Mouse (Mus musculus) left cerebral cortex, adult 2 months (tissue): ENCODE measurements around the gene Snrpd3. TPM values are rescaled to one million over a fixed set of nuclear protein-coding genes. Genes with fewer than 3 reads are reported as not detected.
A peak's percentile ranks its signal among the peaks of the same experiment; 100 is the strongest.
"Not testable (repeated sequence)": the region's sequence is repeated elsewhere in the genome, so short reads cannot be mapped to it uniquely, and the experiment has no call there.

Source experiments
- DNase-seq, 2 experiments: peaks; one replicate each; pipeline ENCODE4 v3.0.0; 2021 to 2022; ENCODE audit warnings: low spot score in 2 of 2, mixed read lengths in 1 of 2; ENCODE audit errors: extremely low spot score in 1 of 2
- H3K27ac ChIP-seq: fragments of 200-600 bp; 2 replicates; pipeline ENCODE4 v1.8.1; 2022
- H3K4me3 ChIP-seq: fragments of 200-600 bp; 2 replicates; pipeline ENCODE4 v1.8.1; 2022
- CTCF ChIP-seq: fragments of 200-600 bp; IDR thresholded peaks from 2 replicates; pipeline ENCODE4 v1.8.1; 2022; ENCODE audit warnings: antibody characterized with exemption, mild to moderate bottlenecking, moderate library complexity
- intact Hi-C: fragments of 180-260 bp; cut with DNase I; formaldehyde crosslinking; loops from one replicate; pipeline ENCODE4 v1.15.1; 2025
- total RNA-seq, 2 experiments: library from RNA; stranded (reverse); gene quantifications; 2 replicates each; pipeline ENCODE4 v1.2.3; 2021

Gene Snrpd3
- total RNA-seq, 2 experiments from 2014 or later, result 65.4 to 73.4 TPM

- Histone ChIP-seq H3K4me3 (no peak overlapping the region), H3K27ac (no peak overlapping the region)
- no peak; the same call in 1 of the 2 replicates for TF ChIP-seq CTCF
- DNase-seq, result peak; percentile 72 to 79
- intact Hi-C loops, result loop anchor here (2.0 to 5.0 kb wide), 4 partner anchors 48 to 304 kb away; partner anchors contain the start of gene Adora2a
These were observed 31.0 kb upstream of the Snrpd3 start for GRCm38 (mm10) chr10:75486086-75486979.

- TF ChIP-seq CTCF, result no peak
- intact Hi-C loops, result loop anchor here (2.0 to 5.0 kb wide), 4 partner anchors 48 to 304 kb away; partner anchors contain the start of gene Adora2a
These were observed 30.2 kb upstream of the Snrpd3 start for GRCm38 (mm10) chr10:75487131-75487530.

DNA sequence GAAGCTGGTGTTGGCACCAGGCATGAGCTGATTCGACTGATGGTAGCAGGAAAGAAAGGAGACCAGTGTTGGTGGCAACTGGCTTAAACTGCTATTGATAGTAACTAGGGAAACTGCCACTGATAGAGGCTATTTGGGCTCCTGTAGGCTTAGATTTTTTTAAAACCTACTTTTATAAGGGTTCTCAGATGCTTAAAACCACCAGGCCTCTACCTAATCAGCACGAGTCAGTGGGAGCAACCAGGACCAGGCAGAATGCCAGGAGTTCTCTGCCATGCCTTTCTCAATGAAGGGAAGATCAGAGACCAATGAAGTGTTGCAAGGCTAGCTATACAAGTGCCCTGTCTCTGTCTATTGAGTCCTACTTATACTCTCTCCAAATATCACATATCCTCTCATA is 27.8 kb upstream of the Snrpd3 start:
- intact Hi-C loops, result loop anchor here (5.0 kb wide), 2 partner anchors 172 to 237 kb away; partner anchors contain the start of gene Adora2a
- no peak overlapping the region for H3K4me3 ChIP-seq
- TF ChIP-seq CTCF, result no peak
- no peak overlapping the region for H3K27ac ChIP-seq
- no peak for DNase-seq

More at GRCm38 (mm10) chr10:75487131-75487530, 30.2 kb upstream of the Snrpd3 start:
- Histone ChIP-seq H3K27ac (no peak overlapping the region), H3K4me3 (no peak overlapping the region)
- DNase-seq, result no peak

GRCm38 (mm10) chr10:75490731-75491130 is 26.6 kb upstream of the Snrpd3 start:
- no peak for TF ChIP-seq CTCF
- Histone ChIP-seq H3K4me3 (no peak overlapping the region), H3K27ac (no peak overlapping the region)
- no peak for DNase-seq
- intact Hi-C loops, result no loop called here

- TF ChIP-seq CTCF, result no peak
- Histone ChIP-seq H3K27ac (no peak overlapping the region), H3K4me3 (no peak overlapping the region)
- DNase-seq, result no peak
- intact Hi-C loops, result no loop called here
These were observed 26.0 kb upstream of the Snrpd3 start for GRCm38 (mm10) chr10:75491234-75491935.

DNA sequence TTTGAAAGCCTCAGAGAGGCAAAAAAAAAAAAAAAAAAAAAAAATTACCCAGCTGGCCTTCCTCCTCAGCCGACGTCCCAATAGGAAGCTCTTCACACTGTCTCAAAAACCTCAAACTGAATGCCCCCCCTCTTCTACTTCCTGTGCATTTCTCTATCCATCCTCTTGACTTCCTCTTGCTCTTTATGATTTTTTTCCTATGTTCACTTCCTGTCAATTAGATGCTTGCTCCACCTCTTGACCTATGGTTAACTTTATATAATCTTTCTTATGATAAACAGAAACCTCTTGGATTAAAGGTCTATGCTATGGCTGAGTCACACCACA is 25.5 kb upstream of the Snrpd3 start:
- Histone ChIP-seq H3K27ac (no peak overlapping the region), H3K4me3 (no peak overlapping the region)
- no peak for DNase-seq
- intact Hi-C loops, result no loop called here
- TF ChIP-seq CTCF, result no peak

- H3K27ac ChIP-seq, result no peak overlapping the region
- TF ChIP-seq CTCF, result no peak
- intact Hi-C loops, result no loop called here
- no peak overlapping the region for H3K4me3 ChIP-seq
- DNase-seq, result no peak
These were observed 22.0 kb upstream of the Snrpd3 start for GRCm38 (mm10) chr10:75495304-75495703.

DNA sequence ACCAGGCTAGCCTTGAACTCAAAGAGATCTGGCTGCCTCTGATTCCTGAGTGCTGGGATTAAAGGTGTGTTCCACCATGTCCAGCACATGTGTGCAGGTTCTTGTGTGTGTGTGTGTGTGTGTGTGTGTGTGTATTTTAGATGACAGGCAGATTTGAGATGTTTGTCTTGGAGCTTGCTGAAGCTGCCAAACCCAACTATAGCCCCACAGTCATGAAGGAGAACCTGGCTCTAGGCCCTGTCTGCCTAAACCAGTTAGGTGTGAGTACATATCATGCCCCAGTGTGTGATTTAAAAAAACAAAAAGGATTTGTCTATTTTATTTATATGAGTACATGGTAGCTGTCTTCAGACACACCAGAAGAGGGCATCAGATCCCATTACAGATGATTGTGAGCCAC is 21.4 kb upstream of the Snrpd3 start:
- no peak for DNase-seq
- Histone ChIP-seq H3K27ac (no peak overlapping the region), H3K4me3 (no peak overlapping the region)
- no peak for TF ChIP-seq CTCF
- intact Hi-C loops, result no loop called here

- H3K27ac ChIP-seq, DNase-seq, H3K4me3 ChIP-seq, intact Hi-C loops: not testable (repeated sequence)
These were observed 18.1 kb upstream of the Snrpd3 start for GRCm38 (mm10) chr10:75499214-75499613.

DNA sequence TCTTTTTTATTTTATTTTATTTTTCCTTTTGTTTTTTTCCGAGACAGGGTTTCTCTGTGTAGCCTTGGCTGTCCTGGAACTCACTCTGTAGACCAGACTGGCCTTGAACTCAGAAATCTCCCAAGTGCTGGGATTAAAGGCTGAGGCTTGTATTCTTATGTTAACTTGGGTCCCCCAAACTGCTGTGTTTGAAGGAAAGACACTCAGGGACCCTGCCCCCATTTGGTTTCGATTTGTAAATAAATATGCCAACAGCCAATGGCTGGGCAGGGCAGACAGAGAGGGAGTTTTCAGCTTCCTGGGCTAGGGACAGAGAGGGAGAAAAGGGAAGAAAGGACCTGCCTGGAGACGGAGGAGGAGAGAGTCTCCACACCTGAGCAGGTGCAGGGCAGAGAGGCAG is 17.6 kb upstream of the Snrpd3 start:
- intact Hi-C loops, result no loop called here
- DNase-seq, result no peak
- Histone ChIP-seq H3K4me3 (no peak overlapping the region), H3K27ac (no peak overlapping the region)
- TF ChIP-seq CTCF, result no peak

DNA sequence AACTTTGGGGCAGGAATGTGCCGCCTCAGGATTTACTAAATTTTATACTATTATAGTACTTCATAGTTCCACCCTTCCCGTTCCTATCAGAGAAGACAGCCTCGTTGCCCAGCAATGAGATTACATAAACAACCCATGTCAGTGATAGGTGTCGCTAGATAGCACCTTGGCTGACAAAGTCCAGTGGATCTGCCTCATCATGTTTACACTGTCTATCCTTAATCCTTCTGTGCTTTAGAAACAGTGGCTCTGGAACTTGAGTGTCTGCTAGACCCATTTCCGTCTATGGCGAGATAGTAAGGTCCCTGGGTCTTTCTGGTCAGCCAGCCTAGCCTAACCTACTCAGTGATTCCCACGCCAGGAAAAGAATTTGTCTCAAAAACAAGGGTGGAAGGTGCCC is 17.0 kb upstream of the Snrpd3 start:
- no peak for TF ChIP-seq CTCF
- H3K27ac ChIP-seq, result no peak overlapping the region
- intact Hi-C loops, result no loop called here
- no peak for DNase-seq
- no peak overlapping the region for H3K4me3 ChIP-seq

- intact Hi-C loops, result no loop called here
- TF ChIP-seq CTCF, result no peak
- H3K27ac ChIP-seq, result no peak overlapping the region
- no peak overlapping the region for H3K4me3 ChIP-seq
- DNase-seq, result no peak
These were observed 15.7 kb upstream of the Snrpd3 start for GRCm38 (mm10) chr10:75501641-75502040.
